Mouse (Mus musculus): ENCODE measurements around the gene Pimreg.

Gene Pimreg

DNA sequence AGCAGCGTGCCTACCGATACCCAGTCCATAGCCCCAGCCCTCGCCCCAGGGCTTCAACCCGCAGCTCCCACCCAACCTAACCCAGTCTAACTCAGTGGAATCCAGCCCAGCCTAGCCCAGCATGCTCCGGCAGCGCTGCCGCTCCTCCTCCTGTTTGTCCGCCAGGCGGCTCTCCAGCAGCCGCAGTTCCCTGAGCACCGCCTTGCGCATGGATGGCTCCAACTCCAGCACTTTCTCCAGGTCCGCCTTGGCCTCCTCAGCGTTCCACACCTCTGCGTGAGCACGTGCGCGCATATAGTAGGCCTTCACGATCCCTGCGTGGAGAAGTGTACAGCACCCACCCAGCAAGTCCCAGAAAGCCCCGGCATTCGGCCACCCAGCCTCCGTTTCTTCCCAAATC lies 12.7 kb upstream of the Pimreg start:
- DNase-seq (ENCODE audit: low spot score) = no peak

DNA sequence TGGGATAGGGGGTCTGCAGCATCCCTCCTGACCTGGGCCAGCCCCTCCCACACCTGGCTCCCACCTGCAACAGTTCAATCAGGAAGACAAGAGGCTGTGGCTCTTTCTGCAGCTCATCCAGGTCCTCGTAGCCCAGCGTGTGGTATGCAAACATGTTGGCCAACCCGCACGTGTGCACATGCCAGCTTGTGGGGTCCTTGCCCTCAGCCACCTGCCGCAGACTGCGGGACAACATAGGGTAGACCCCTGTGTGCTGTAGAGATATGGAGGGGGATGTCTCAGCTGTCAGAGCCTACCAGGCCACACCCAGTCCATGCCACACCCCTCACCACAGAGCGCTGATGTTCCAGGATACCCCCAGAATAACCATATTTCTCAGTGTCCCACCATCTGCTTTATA lies 10.5 kb upstream of the Pimreg start:
- DNase-seq (ENCODE audit: low spot score) = no peak

DNA sequence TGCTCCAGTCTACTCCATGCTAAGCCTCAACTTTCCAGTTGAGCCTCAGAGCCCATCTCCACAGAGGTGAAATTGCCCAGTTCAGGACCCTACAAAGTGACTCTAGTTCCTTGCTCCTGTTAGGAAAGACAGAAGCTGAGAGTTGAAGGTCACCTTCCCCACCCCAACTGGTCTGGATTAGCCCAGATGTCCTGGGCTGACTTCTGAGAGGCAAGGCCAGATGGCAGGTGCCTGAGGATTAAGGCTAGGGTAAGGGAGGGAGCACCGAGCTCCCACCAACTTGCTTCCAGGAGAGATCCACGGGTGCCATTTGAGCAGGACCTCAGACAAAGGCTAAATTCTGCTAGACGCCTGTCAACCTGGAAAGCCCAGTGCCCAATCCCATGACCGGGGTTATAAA lies 9.7 kb upstream of the Pimreg start:
- DNase-seq (ENCODE audit: low spot score) = no peak

DNA sequence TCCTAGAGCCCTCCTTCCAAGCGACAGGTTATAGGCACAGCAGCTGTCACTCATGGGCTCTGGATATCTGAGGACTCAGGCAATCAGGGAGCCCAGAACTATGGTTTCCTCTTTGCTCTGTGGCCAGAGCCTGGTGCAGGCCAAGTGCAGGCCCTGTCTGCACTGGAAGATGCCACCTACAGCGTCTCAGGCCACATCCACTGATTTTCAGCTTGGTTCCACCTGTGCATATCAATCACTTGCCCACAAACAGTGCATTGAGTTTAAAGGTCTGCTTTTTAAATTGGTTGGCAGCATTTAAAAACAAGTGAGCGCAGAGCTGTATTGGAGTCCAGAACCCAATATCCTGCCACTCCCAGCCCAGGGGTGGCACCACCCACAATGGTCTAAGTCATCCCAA lies 9.2 kb upstream of the Pimreg start:
- no peak for DNase-seq (ENCODE audit: low spot score)

DNA sequence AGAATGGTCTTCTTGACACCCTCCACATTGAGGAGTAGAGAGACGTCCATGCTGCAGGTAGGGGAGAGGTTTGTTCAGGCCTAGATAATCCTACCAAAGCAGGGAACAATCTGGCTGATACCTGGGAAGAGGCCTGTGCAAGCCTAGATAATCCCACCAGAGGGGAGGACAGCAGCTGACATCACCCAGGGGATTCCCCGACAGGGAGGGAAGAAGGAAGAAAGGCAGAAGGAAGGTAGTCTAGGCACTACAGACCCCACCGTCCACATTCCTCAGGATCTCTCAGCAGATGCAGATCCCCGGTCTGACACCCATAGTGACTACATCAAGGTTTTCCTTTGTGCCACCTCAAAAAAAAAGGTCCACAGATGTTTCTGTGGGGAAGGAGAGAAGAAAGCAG lies 4.4 kb upstream of the Pimreg start, which contains the start of gene Aipl1:
Gene Aipl1, minus strand, starts transcription at position 101 of the 400 bp plus-strand sequence.
- no peak for DNase-seq (ENCODE audit: low spot score)

DNA sequence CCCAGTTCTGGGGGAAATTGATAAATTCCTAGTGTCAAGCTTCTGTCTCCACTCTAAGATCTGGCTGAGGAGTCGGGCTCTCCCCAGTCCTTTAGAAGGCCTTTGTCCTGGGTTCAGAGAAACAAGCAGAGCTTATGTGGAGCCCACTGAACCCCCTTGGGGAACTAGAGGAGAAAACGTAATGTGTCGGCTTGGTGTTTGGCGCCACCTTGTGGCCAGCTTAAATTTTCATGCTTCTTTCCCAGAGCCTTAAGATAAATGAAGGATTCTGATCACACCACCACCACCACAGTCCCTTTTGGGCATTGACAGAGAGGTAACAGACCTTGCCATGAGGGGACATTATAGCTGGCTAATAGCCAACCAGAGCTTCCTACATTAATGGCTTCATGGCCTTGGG lies 3.8 kb upstream of the Pimreg start:
- DNase-seq (ENCODE audit: low spot score) = peak; percentile 63

DNA sequence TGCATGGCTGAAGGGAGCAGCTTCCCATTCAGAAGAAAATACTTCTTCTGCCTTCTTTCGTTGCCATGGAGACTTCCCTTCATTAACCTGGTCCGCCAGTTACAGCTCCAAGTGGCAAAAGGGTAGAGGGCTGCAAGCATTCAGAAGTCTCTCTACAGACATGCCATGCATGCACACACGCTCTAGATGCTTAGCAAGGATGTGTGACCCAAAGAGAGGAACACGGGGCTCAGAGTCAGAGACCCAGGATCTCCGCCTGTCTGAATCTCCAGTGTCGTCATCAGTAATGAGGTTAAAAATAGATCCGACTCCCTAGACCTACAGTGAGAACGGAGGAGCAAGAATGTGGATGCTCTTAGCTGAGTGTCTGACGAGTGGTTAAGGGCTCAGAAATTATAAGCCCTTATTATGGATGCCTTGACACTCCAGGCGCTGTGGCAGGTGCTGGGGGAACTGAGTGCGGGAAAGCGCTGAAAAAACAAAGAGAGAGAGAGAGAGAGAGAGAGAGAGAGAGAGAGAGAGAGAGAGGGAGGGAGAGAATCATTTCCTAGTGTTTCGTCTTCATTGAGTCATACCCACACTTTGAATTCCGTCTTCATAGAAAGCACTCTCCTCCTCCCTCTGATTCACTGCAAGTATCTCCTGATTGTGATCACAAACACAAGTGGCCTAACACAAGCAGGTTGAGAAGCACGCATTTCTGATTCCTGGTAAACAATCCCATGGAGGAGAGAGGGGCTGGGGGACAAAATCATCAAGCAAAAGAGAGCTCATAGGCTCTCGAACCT lies 2.0 kb upstream of the Pimreg start:
- DNase-seq (ENCODE audit: low spot score) = no peak

DNA sequence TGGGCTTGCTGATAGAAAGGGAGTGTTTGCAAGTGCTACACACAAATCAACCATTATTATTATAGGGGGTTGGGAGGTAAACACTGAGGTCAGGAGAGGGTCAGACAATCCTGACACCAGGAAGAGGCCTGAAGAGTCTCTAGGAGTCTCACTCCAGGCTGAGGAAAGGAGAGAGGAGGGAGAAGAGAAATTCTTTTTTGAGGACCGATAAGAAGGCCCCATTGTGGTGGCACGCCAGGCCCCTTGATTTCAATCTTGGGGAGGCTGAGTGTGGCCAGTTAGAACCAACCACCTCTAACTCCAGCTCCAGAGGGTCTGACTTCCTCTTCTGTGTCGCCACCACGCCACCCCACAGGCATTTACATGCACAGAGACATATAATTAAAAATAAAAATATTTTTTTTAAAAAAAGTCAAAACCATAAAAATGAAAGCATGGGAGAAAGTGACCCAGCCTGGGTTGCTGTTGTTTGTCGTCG lies 503 bp upstream of the Pimreg start:
- no peak for DNase-seq (ENCODE audit: low spot score)

DNA sequence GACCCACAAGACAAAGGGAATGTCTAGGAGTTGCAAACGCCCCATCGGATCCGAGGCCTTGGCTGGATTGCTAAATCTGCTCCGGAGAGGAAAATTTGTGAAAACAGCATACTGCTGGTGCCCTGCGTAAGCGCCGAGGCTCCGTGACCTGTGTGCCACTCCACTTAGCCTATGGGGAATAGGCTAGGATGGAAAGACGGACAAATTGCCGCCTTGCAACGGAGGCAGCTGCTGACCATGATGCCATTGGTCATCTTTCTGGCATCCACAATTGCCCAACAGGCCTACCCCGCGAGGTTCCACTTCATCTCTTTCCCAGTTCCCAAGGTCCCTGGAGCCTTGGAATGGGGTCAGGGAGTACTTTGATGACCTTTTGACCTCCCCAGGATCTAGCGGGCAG lies 799 bp downstream of the Pimreg start:
- no peak for DNase-seq (ENCODE audit: low spot score)

DNA sequence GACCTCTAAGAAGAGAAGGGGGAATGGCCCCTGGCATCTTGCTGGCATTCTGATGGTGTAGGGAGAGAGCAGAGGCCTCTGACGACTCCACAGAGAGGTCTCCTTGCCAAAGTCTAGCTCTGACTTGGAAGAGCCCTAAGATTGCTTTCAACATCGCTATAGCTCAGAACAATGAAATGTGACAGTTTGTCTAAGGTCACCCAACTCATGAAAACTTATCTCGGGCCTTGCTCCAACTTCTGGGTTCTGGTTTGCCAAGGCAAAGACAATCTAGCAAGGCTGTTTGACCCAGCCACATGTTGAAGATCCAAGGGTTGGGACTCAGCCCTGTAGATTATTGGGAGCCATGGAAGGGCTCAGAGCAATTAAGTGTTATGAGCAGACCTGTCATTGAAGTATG lies 2.4 kb downstream of the Pimreg start:
- DNase-seq (ENCODE audit: low spot score) = no peak

DNA sequence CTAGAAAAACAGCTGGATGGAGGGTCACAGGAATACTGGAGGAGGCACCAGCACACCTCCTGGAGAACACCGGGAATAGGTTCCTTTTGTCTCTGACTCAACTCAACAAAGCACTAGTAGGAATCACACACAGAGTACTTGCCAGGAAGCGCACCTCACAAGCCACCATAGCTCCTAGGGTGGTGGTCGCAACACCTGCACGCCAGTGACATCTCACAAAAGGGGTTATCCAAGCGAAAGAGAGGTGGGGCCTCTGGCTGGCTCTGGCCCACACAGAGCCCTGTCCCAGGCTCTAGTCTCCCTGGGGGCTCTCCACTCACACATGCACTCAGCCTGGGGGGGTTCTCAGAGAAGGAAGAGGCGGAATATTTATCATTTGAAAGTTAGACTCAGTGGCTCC lies 6.9 kb downstream of the Pimreg start:
- no peak for DNase-seq (ENCODE audit: low spot score)

DNA sequence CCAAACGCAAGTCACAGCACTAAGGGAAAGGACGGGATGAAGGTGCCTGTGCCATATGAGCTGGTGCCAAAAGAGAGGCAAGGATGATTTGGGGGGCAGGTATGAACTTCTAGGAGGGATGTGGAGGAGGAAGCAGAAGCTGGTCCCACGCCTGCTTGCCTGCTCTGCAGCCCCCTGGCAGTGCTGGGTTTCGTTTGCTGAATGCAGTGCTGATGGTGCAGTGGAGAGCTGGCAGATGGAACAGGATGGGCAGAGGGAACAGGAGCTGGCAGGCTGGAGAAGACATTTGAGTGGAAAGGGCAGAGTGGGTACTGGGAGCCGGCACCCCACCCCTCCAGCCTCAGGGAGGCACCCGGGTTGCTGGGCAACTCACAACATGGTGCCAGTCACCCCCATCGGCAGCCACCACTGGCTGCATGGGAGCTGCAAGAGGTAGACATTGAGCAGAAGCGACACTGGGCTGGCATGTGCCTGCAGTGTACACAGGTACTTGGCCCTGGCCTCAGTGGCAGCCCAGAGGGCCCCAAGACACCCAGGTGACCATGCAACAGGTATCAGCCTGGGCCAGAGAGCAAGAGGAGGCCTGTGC lies 7.4 kb downstream of the Pimreg start:
- no peak for DNase-seq (ENCODE audit: low spot score)

DNA sequence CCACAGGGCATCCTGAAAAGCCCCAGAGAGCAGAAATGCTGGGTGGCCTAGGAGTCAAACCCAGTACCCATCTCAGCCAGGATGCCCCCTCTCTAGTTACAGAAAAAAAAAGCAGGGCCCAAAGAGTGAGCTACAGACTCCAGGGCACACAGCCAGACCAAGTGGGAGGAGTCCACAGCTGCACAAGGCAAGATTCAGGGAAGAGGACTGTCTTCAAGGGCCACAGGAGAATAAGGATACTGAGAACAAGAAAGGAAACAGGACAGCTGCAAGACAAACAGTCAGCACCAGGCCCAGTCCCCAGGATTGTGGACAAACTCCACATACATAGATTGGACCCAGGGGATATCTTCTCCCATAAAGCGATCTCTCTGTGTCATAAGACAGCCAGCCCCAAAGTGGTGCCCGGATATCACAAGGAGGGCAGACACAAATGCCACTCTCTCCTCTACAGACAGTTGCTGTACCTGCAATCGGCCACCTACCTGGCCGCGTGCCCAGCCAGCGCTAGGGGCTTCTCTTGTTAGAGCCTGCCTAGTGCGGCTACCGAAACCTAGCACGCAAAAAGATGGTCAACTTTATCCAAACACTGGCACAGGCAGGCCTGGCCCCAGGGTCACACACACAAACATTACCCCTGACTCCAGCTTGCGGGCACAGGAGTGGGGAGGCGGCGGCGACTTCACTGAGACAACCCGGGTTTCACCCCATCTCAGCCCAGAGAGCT lies 8.5 kb downstream of the Pimreg start:
- no peak for DNase-seq (ENCODE audit: low spot score)

DNA sequence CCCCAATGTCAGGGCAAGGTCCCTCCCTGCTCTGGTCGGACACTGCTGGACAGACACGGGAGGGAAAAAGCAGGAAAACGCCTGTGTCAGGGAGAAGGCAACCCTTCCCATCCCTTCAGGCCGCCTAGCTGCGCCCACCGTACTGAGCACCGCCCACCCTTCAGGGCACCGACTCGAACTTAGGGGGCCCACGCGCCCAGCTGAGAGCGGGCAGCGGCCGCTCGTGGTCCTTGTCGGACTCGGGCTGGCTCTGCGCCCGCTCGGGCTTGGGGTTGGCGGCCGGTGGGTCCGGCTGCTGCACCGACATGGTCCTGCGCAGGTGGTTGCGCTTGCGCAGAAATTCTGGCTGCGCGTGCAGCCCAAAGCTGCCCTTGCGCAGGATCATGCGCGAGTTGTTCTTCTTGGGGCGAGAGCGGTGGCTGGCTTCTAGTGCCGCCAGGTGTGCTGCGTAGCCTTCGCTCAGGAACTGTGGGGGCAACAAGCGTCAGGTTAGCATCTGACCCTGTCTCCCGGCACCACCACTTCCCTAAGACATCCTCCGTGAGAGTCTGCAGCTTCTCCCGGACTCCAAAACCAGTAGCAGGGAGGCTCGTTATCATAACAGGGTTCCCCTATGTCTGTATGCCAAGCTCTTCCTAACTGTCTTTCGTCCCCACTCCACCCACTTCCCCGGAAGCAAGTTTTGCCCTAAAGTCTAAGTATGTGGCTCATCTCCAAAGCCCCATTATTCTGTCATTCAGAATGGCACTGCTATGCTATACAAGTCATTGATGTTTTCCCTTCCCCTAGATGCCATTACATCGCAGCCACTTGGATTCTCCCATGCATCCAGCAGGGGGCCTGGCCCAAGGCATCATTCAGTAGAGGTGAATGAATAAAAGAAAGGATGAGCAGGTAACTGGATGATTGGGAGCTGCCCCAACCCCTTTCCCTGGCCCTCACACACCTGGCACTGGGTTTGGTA lies 9.3 kb downstream of the Pimreg start:
- no peak for DNase-seq (ENCODE audit: low spot score)

DNA sequence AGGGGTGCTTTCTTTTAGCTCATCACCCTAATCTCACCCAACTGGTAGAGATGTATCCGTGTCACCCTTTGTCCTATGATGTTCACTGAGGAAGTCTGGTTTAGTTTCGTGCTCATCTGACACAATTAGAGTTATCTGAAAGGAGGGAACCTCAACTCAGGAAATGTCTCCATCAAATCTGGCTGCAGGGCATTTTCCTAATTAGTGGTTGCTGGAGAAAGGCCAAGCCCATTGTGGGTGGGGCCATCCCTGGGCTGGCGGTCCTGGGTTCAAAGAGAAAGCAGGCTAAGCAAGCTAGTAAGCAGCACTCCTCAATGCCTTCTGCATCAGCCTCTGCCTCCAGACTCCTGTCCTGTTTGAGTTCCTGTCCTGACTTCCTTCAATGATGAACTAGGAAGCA lies 10.4 kb downstream of the Pimreg start:
- no peak for DNase-seq (ENCODE audit: low spot score)

DNA sequence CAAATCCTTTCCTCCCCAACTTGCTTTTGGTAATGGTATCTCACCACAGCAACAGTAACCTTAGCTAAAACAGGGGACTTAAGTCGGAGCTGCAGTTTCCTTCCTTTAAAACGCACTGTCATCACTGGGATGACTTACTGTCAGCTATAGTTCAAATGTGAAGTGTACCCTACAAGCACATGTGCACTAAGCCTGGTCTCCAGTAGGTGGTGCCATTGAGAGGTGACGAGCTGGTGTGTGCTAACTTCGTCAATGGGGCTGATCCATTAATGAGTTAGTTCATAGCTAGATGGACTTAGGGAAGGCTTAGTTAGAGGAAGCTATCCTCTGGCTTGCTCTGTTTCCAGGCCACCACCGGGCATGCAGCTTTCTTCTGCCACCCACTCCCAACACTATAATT lies 10.8 kb downstream of the Pimreg start:
- peak; percentile 67 for DNase-seq (ENCODE audit: low spot score)

DNA sequence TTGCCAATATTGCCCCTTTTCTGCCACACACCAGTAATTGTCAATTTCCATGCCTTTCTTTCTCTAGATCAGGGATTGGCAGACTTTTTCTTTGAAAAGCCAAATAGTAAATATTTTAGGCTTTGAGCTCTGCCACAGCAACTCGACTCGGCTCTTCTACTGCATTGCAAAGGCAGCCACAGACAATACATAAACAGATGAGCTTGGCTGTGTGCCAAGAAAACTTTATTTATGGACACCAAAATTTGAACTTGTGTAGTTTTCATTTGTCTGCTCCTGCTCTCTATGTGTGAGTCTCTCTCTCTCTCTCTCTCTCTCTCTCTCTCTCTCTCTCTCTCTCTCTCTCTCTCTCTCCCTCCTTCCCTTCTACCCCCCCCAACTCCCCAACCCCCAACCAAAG lies 13.3 kb downstream of the Pimreg start:
- DNase-seq (ENCODE audit: low spot score) = no peak

DNA sequence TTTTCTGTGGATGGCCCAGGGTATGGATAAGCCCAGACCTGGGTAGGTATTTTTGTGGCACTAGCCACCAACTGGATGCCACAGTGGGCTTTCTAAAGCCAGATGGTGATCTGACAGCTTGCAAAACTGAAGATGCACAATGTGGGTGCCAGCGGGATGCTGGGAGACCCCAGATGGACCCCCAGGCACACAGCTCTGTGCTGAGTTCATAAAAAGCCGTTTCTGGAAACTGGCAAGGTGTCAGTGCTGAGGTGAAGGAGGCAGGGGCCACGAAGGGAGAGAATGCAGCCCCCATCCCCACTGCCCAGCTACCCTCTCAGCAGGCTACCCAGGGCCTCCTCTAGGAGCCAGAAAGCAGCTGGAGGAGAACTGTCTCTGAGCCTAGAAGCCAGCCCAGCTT lies 15.3 kb downstream of the Pimreg start:
- no peak for DNase-seq (ENCODE audit: low spot score)

DNA sequence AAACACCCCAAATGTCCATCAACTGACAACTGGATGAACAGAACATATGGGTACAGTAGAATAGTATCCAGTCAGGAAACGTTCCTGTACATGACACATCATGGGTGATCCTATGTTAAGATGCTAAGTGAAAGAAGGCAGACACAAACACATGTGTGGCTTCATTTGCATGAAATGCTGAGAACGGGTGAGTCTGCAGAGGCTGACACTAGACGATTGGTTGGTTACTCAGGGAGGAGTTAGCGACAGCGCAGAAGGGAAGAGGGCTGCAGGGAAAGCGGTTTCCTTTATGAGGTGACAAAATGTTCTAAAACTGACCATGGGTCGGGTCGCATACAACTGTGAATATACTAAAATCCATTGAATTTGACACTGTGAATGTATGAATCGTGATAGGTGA lies 18.6 kb downstream of the Pimreg start:
- no peak for DNase-seq (ENCODE audit: low spot score)

DNA sequence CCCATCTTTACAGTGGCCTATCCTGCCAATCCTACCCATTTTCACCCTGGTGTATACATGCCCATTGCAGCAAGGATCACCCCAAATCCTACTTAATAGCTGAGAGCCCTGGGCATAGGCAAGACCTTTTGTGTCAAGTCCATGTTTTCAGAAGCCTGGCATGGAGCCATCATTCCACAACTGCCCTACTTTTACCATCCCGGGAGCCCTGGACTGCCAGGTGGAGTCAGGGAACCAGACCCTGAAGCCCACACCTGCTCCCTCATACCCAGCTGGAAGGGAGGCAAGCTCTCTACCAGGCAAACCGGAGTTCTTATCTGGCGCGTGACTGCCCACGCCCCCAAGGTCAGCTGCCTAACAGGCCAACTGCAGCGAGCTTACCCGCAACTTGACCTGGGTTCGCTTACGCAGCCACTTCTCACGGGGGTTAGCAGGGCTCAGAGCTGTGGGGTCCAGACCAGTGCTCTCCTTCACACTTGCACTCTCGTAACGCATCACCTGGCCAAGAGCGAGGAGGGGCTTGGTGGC lies 19.3 kb downstream of the Pimreg start:
- no peak for DNase-seq (ENCODE audit: low spot score)

DNA sequence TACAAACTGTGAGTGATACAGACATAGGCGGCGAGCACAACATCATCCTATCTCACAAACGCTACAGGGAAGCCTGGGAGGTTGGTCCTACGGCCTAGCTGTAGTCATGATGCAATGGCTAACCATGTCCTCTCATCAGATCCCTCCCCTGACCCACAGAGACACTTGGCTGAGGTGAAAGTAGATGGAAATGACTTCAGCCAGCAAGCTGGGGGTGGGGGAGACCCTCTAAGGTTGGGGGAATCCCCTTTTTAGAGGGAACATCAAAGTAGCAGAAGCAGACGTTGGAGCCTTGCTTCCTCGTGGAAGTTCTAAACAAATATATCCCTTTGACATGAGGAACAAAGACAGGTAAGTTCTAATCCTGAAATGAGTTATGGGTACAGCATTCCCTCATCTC lies 22.6 kb downstream of the Pimreg start:
- no peak for DNase-seq (ENCODE audit: low spot score)

DNA sequence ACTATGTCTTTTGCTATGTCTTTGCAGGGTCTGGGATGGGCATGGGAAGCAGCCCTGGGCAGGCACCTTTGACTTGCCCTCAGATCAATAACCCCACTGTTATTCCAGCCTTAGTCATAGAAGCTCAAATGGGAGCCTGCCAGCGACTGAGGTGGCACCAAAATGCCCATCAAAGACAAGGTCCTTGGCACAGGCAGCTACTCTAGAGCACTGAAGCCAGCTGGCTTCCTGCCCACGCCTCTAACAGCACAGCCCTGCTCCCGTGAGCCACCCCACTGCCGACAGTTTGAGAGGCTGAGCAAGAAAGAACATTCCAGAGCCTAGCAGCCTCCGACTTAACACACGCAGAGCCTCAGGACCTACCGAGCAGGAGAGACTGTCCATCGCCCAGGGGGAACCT lies 23.3 kb downstream of the Pimreg start:
- no peak for DNase-seq (ENCODE audit: low spot score)

Data from ovary, postnatal 14 days (tissue).